Mouse (Mus musculus): ENCODE measurements around the gene Olfr320. TPM values are rescaled to one million over a fixed set of nuclear protein-coding genes. Genes with fewer than 3 reads are reported as not detected.
"Not testable (repeated sequence)": the region's sequence is repeated elsewhere in the genome, so short reads cannot be mapped to it uniquely, and the experiment has no call there.

Gene Olfr320
- total and polyA plus RNA-seq, 2 experiments from 2014 or later = not detected

DNA sequence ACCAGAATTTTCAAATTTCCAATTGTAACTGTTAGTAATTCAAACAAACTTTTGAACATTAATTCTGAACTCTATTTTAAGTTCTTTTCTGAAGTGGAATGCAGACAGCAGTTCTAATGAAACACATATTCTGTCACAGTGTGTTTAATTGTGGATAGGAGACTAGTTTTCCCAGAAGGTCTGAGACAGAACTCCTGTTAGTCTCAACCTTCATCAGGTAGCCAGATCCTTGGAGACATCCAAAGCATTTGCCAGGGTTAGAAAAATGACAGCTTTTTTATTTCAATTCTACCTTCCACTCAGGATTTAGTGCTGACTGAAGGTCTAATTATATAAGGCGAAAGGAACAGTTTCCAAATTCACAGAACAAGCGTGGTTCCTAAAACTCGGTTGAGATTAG is 18.0 kb downstream of the Olfr320 start, which contains the start of gene Olfr319:
Gene Olfr319, plus strand, starts transcription at position 301 of the 400 bp plus-strand sequence.
- 83% methylated on average over 3 of the region's 3 CpGs for WGBS
- no peak within 1 kb of the TSS for H3K4me2 ChIP-seq (ENCODE audit: low read depth, low read length, poor library complexity, severe bottlenecking)
- no peak within 1 kb of the TSS for H3K4me3 ChIP-seq (ENCODE audit: low read depth, low read length)
- H3K27ac ChIP-seq (ENCODE audit: low read depth, low read length) = no peak within 1 kb of the TSS
- H3K36me3 ChIP-seq (ENCODE audit: insufficient read depth, low read length) = no peaks in the 10 kb centered on the region
- H3K9ac ChIP-seq (replicated peaks; ENCODE audit: low read length, poor library complexity, severe bottlenecking) = no peak within 1 kb of the TSS
- DNase-seq (ENCODE audit: low spot score) (no peak), ATAC-seq (ENCODE audit: low FRiP score) (no peak)
- no peak for TF ChIP-seq CTCF (IDR thresholded peaks at IDR 0.05)
- H3K9me3 ChIP-seq (ENCODE audit: low read length) = no peaks in the 10 kb centered on the region; the same call in 1 of the 2 replicates
- H3K4me1 ChIP-seq (ENCODE audit: insufficient read depth, low read length) = no peaks in the 10 kb centered on the region
- H3K27me3 ChIP-seq (ENCODE audit: insufficient read depth, low read length) = no peaks in the 10 kb centered on the region

DNA sequence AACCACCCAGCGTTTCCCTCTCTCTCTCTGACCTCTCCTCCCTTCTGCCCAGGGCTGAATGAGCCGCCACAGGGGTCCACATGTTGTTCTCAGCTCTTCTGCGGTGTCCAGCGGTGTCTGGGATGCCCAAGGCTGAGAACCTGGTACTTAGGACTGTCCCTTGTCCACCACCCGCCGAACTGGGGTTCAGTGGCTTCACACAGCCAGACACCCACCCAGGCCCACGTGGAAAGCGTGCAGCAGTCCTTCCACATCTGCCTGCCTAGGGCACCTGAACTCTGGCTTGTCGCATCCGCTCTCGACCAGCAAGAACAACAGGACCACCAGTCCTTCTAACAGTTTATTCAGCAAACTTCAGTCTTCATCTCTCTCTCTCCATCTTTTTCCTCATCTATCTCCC is 28.2 kb downstream of the Olfr320 start:
- no peak overlapping the region for H3K9ac ChIP-seq (replicated peaks; ENCODE audit: low read length, poor library complexity, severe bottlenecking)
- ATAC-seq (ENCODE audit: low FRiP score) = no peak
- TF ChIP-seq CTCF (IDR thresholded peaks at IDR 0.05) = no peak
- no peaks in the 10 kb centered on the region for H3K9me3 ChIP-seq (ENCODE audit: low read length)
- no peak overlapping the region for H3K4me3 ChIP-seq (ENCODE audit: low read depth, low read length)
- no peaks in the 10 kb centered on the region for H3K27me3 ChIP-seq (ENCODE audit: insufficient read depth, low read length)
- H3K4me1 ChIP-seq (ENCODE audit: insufficient read depth, low read length) = no peaks in the 10 kb centered on the region
- no peak overlapping the region for H3K27ac ChIP-seq (ENCODE audit: low read depth, low read length)
- no peak for DNase-seq (ENCODE audit: low spot score)
- H3K36me3 ChIP-seq (ENCODE audit: insufficient read depth, low read length) = no peaks in the 10 kb centered on the region
- H3K4me2 ChIP-seq (ENCODE audit: low read depth, low read length, poor library complexity, severe bottlenecking) = no peak overlapping the region
- 81% methylated on average over 11 of the region's 11 CpGs for WGBS

DNA sequence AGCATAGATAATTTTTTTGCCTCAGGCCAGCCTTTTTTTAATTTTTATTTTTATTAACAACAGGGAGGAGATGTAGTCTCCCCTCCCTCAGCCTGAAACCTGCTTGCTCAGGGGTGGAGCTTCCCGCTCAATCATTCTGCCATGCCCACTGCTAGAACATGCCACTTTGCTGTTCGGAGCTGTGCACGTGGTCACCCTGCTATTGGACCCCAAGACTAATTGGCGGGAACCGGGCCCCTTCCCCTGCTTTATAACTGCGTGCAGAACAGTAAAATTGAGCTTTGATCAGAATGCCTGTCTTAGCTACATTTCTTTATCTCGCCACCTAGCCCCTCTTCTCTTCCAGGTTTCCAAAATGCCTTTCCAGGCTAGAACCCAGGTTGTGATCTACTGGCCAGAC is 36.8 kb downstream of the Olfr320 start:
- DNase-seq (ENCODE audit: low spot score); H3K27ac ChIP-seq (ENCODE audit: low read depth, low read length); H3K4me2 ChIP-seq (ENCODE audit: low read depth, low read length, poor library complexity, severe bottlenecking); H3K4me1 ChIP-seq (ENCODE audit: insufficient read depth, low read length); H3K9ac ChIP-seq (replicated peaks; ENCODE audit: low read length, poor library complexity, severe bottlenecking); ATAC-seq (ENCODE audit: low FRiP score); H3K9me3 ChIP-seq (ENCODE audit: low read length); H3K4me3 ChIP-seq (ENCODE audit: low read depth, low read length); H3K36me3 ChIP-seq (ENCODE audit: insufficient read depth, low read length); H3K27me3 ChIP-seq (ENCODE audit: insufficient read depth, low read length): not testable (repeated sequence)
- 94% methylated on average over 7 of the region's 7 CpGs for WGBS

DNA sequence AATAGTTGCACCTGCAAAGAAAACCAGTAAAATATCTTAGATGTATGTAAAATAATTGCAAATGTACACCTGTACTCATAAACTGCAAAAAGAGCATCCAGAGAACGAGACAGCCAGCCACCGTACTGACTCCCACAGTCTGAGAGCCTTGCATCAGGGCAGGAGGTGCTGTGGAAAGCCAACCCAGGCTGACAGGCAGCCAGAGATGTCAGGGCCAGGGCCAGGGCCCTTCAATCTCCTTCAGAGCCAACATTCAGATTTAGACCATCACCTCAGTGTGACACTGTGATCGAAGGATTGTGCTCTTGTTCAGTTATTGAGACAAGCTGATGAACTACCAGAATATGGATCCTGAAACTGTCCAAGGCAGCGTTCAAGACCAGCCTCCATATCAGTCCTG is 38.8 kb downstream of the Olfr320 start:
- Histone ChIP-seq H3K27me3 (ENCODE audit: insufficient read depth, low read length) (no peaks in the 10 kb centered on the region), H3K9ac (replicated peaks; ENCODE audit: low read length, poor library complexity, severe bottlenecking) (no peak overlapping the region), H3K4me2 (ENCODE audit: low read depth, low read length, poor library complexity, severe bottlenecking) (no peak overlapping the region), H3K9me3 (ENCODE audit: low read length) (no peaks in the 10 kb centered on the region), H3K36me3 (ENCODE audit: insufficient read depth, low read length) (no peaks in the 10 kb centered on the region), H3K4me1 (ENCODE audit: insufficient read depth, low read length) (no peaks in the 10 kb centered on the region), H3K27ac (ENCODE audit: low read depth, low read length) (no peak overlapping the region), H3K4me3 (ENCODE audit: low read depth, low read length) (no peak overlapping the region)
- TF ChIP-seq CTCF (IDR thresholded peaks at IDR 0.05) = no peak
- DNase-seq (ENCODE audit: low spot score) = no peak
- WGBS = 83% methylated on average over 4 of the region's 4 CpGs
- ATAC-seq (ENCODE audit: low FRiP score) = no peak

DNA sequence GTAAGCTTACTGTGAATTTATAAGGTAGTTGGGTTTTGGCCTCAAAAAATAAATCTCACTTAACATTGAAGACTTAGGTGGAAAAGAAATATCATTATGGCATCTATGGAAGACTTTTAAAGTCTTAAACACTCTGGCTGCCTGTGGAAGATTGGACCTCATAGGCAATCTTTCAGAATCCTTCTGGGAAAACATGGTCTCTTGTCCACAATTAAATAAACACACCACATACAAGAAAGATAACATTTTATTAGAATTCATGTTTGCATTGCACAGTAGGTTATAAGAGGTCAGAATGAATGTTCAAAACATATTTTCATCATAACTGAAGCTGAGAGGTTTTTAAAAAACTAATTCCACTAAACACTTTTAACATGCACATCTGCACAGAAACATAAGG is 43.0 kb downstream of the Olfr320 start, which contains the start of gene Olfr318:
Gene Olfr318, minus strand, starts transcription at position 101 of the 400 bp plus-strand sequence.
- Histone ChIP-seq H3K4me3 (ENCODE audit: low read depth, low read length) (no peak within 1 kb of the TSS), H3K9ac (replicated peaks; ENCODE audit: low read length, poor library complexity, severe bottlenecking) (no peak within 1 kb of the TSS), H3K4me2 (ENCODE audit: low read depth, low read length, poor library complexity, severe bottlenecking) (no peak within 1 kb of the TSS), H3K9me3 (ENCODE audit: low read length) (no peaks in the 10 kb centered on the region), H3K4me1 (ENCODE audit: insufficient read depth, low read length) (no peaks in the 10 kb centered on the region), H3K36me3 (ENCODE audit: insufficient read depth, low read length) (no peaks in the 10 kb centered on the region), H3K27me3 (ENCODE audit: insufficient read depth, low read length) (no peaks in the 10 kb centered on the region), H3K27ac (ENCODE audit: low read depth, low read length) (no peak within 1 kb of the TSS)
- TF ChIP-seq CTCF (IDR thresholded peaks at IDR 0.05) = no peak
- ATAC-seq (ENCODE audit: low FRiP score) (no peak), DNase-seq (ENCODE audit: low spot score) (no peak)

DNA sequence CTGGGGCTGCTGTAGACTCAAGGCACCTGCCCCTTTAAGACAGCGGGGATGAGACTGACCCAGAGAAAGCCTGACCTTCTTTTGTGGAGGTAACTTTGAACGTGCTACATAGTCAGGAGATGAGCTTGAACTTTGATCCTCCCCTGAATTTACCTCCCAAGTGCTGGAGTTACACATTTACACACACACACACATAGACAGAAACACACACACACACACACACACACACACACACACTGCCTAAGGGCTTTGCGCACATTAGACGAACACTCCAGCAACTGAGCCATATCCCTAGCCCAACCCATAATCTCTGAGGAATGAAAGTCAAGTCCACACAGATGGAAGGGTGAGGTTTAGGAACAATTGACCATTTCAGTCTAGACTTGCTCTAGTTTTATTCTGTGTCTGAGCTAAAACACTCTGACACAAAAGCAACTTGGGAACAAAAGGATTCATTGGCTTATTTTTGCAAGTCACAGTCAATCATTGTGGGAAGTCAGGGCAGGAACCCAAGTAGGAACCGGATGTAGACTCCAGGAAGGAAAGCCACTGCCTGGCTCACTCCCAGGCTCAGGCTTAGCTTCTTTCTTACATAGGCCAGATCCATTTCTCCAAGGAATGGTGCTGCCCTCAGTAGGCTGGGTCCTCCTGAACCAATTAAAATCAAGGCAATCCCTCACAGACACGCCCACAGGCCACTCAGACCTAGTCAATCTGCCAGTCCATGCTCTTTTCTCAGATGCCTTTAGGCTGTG is 47.2 kb downstream of the Olfr320 start:
- not testable (repeated sequence) for H3K27ac ChIP-seq (ENCODE audit: low read depth, low read length); H3K36me3 ChIP-seq (ENCODE audit: insufficient read depth, low read length)

More for the DNA sequence above, 47.2 kb downstream of the Olfr320 start:
- ATAC-seq (ENCODE audit: low FRiP score); H3K27me3 ChIP-seq (ENCODE audit: insufficient read depth, low read length); H3K4me2 ChIP-seq (ENCODE audit: low read depth, low read length, poor library complexity, severe bottlenecking); H3K9ac ChIP-seq (replicated peaks; ENCODE audit: low read length, poor library complexity, severe bottlenecking); DNase-seq (ENCODE audit: low spot score); H3K4me3 ChIP-seq (ENCODE audit: low read depth, low read length); H3K9me3 ChIP-seq (ENCODE audit: low read length); H3K4me1 ChIP-seq (ENCODE audit: insufficient read depth, low read length): not testable (repeated sequence)
- 79% methylated on average over 6 of the region's 6 CpGs for WGBS
